Mouse (Mus musculus) layer of hippocampus, adult 9-10 months (tissue): Measurements from ENCODE around the gene Fcrl1.

Experiments
- DNase-seq: peaks from one replicate; pipeline ENCODE4 v3.0.0; 2022; ENCODE audit warnings: low spot score

Gene Fcrl1

GRCm38 (mm10) chr3:87410605-87411004 lies 34.4 kb downstream of the Fcrl1 start:
- DNase-seq, result no peak

- DNase-seq, result no peak
Measured at GRCm38 (mm10) chr3:87411150-87411549, 35.0 kb downstream of the Fcrl1 start.

- DNase-seq, result no peak
Measured at GRCm38 (mm10) chr3:87420645-87421044, 44.5 kb downstream of the Fcrl1 start.

DNA sequence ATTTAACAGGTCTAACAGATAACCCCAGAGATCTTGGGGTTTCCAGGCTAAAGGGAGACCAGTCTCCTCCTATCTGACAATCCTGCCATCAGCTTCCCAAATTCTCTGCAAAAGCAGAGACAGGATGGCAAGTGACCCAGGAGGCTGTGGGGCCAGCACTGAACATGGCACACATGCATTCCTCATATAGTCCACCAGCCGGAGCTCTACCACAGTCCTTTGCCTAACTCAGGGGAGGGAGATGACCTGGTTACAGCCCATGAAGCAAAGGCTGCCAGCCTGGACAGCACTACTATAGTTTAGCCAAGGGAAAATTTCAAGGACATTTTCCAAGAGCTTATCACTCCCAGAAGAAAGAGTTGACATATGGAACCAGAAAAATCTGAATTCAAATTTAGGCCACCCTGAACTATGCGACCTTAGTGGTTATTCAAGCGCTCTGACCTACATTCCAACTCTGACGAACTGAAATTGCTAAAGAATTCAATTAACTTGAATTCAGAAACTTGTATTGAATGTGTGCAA lies 46.3 kb downstream of the Fcrl1 start:
- DNase-seq, result no peak

DNA sequence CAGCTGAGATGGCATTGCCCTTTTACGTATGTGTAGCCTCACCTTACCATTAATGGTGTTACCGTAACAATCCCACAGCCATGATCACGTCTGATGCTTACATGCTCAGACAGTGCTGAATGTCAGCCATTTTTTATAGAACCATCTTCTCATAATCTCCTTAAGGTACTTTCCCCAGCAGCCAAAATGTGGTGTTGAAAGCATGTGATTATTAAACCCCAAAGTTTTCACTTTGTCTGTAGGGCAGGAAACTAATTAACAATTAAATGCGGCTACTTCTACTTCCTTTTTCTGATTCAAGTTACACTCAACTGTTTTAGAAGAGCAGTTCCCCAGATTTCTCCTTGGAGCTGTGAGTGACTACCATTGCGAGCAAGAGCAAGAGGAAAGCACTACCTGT lies 59.3 kb downstream of the Fcrl1 start, which contains the start of gene Fcrl5:
Fcrl5 (plus strand) TSS at position 295 of the 400 bp plus-strand sequence.
- DNase-seq, result no peak

GRCm38 (mm10) chr3:87440586-87440985 lies 64.4 kb downstream of the Fcrl1 start:
- DNase-seq, result no peak

DNA sequence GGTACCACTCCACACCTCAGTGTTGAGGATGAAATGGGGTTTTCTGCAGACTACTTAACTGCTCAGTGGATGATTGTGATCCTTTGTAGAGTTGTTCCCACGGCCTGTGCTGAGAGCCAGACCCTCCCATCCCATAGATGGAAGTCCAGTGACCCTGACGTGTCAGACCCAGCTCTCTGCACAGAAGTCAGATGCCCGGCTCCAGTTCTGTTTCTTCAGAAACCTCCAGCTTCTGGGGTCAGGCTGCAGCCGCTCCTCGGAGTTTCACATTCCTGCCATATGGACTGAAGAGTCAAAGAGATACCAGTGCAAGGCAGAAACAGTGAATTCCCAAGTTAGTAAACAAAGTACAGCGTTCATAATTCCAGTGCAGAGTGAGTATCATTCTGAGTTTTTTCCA lies 67.8 kb downstream of the Fcrl1 start:
- DNase-seq, result no peak
